In the genomic region with DNA sequence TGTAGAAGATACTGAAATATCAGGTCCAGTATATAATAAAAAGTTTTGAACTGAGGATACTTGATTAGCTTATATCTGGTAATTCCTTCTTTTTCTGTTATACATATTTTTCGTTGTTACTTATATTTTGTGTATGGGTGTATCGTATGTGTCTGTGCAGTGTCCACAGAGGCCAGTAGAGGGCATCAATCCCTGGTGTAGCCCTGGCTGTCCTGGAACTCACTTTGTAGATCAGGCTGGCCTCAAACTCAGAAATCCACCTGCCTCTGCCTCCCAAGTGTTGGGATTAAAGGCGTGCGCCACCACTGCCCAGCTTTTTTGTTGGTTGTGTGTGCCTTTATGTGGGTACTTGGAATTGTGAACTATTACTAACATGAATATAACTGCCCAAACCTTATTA, we compare ENCODE assay signal across 9 mouse cellular contexts. TPM values are rescaled to one million over a fixed set of nuclear protein-coding genes. Genes with fewer than 3 reads are reported as not detected.
DNase-seq lines count a peak whose midpoint lies in the region; ATAC-seq and TF ChIP-seq lines count a peak whose summit lies in the region.
"Had no signal": no experiment of that assay in that cellular context is flagged by ENCODE, and none has a peak within 500 bp of the region (broad histone marks: within the 10 kb centered on the region; RNA-seq: fewer than 3 reads in every experiment).

No protein-coding gene starts in this region.

- H3K4me2 ChIP-seq in intestine, embryonic 14.5 days (ENCODE audit: low read length) = no peak overlapping the region
- no peak overlapping the region for H3K4me2 ChIP-seq in intestine, embryonic 16.5 days (ENCODE audit: low read depth, low read length)
- H3K4me2 ChIP-seq in CH12.LX (ENCODE audit: insufficient read depth, low read depth, poor library complexity, severe bottlenecking) = no peak overlapping the region

- no peak for TF ChIP-seq POLR2A in CH12.LX (IDR thresholded peaks at IDR 0.05; ENCODE audit: low read depth, low read length)
- no peak for TF ChIP-seq POLR2A in brain, embryonic 14.5 days (IDR thresholded peaks at IDR 0.05; ENCODE audit: borderline replicate concordance, extremely low read depth, insufficient read depth, insufficient read length, poor library complexity, severe bottlenecking)

- H3K4me1 ChIP-seq in intestine, embryonic 14.5 days (replicated peaks; ENCODE audit: control insufficient read depth, insufficient read depth, low read length) = 0 out of 2 replicates have a peak, but pooled peaks cover 2% of the 10 kb centered on the region
- no peaks in the 10 kb centered on the region for H3K4me1 ChIP-seq in intestine, embryonic 16.5 days (ENCODE audit: control insufficient read depth, insufficient read depth, low read length)
- peaks cover 4 to 42% of the 10 kb centered on the region in 2 experiments; a peak in 2 of 4 replicates for H3K4me1 ChIP-seq in CH12.LX (ENCODE audit: control insufficient read depth in 1 of 2, insufficient read depth in 2 of 2)

- in situ Hi-C loops in CH12.LX (cut with MboI; ENCODE audit: low pct_ligation_motif_present, low pct_unique_long_range_greater_than_20kb, low sequenced_read_pairs) = no loop called here

- no peak for ATAC-seq in intestine, embryonic 14.5 days (replicated peaks; ENCODE audit: low FRiP score, low TSS enrichment, low read depth)
- ATAC-seq in intestine, embryonic 16.5 days = no peak
- ATAC-seq in neutrophil, adult 5-6 weeks (ENCODE audit: extremely low read depth, insufficient number of reproducible peaks, low FRiP score, poor library complexity, severe bottlenecking) = peak; percentile 76; the same call in 1 of the 2 replicates

- H3K36me3 ChIP-seq in intestine, embryonic 14.5 days (ENCODE audit: control insufficient read depth, insufficient read depth, low read length) = peaks cover 70% of the 10 kb centered on the region
- H3K36me3 ChIP-seq in intestine, embryonic 16.5 days (ENCODE audit: control insufficient read depth, insufficient read depth, low read length) = peaks cover 6% of the 10 kb centered on the region; the same call in 1 of the 2 replicates
- H3K36me3 ChIP-seq in CH12.LX (replicated peaks in 1 of 2; ENCODE audit: control insufficient read depth in 1 of 2, insufficient read depth in 1 of 2, low read length in 1 of 2) = peaks cover 22 to 56% of the 10 kb centered on the region in 2 experiments

- no peaks in the 10 kb centered on the region for H3K9me3 ChIP-seq in intestine, embryonic 14.5 days (ENCODE audit: control insufficient read depth, low read length)
- H3K9me3 ChIP-seq in intestine, embryonic 16.5 days (ENCODE audit: control insufficient read depth, low read length) = no peaks in the 10 kb centered on the region
- no peaks in the 10 kb centered on the region for H3K9me3 ChIP-seq in CH12.LX (replicated peaks; ENCODE audit: low read length)

- peaks cover 56% of the 10 kb centered on the region for H3K79me2 ChIP-seq in CH12.LX (replicated peaks; ENCODE audit: control insufficient read depth, extremely low read depth, insufficient read depth, poor library complexity, severe bottlenecking)

- H3K9ac ChIP-seq in intestine, embryonic 14.5 days (ENCODE audit: low read length) = no peak overlapping the region
- no peak overlapping the region for H3K9ac ChIP-seq in intestine, embryonic 16.5 days (ENCODE audit: low read depth, low read length)
- H3K9ac ChIP-seq in CH12.LX (ENCODE audit: insufficient read depth, low read depth) = no peak overlapping the region

- no peak overlapping the region for H3K4me3 ChIP-seq in intestine, embryonic 14.5 days (ENCODE audit: low read depth, low read length)
- H3K4me3 ChIP-seq in intestine, embryonic 16.5 days (ENCODE audit: low read length) = no peak overlapping the region
- no peak overlapping the region for H3K4me3 ChIP-seq in CH12.LX (replicated peaks in 1 of 3; ENCODE audit: low read depth in 2 of 3, low read length in 2 of 3, poor library complexity in 1 of 3)

- H3K27me3 ChIP-seq in intestine, embryonic 14.5 days (replicated peaks; ENCODE audit: control insufficient read depth, insufficient read depth, low read length) = no peaks in the 10 kb centered on the region
- no peaks in the 10 kb centered on the region for H3K27me3 ChIP-seq in intestine, embryonic 16.5 days (replicated peaks; ENCODE audit: control insufficient read depth, insufficient read depth, low read length)
- no peaks in the 10 kb centered on the region for H3K27me3 ChIP-seq in CH12.LX (replicated peaks)

- peak; percentile 17 for TF ChIP-seq RAD21 in CH12.LX (IDR thresholded peaks at IDR 0.05; ENCODE audit: low read depth, low read length)

- 91% methylated on average over 4 of the region's 4 CpGs for WGBS in intestine, embryonic 14.5 days
- 88% methylated on average over 4 of the region's 4 CpGs for WGBS in intestine, embryonic 16.5 days

- dilution Hi-C loops in CH12.LX (cut with MboI; ENCODE audit: extremely low pct_ligation_motif_present, extremely low pct_unique_long_range_greater_than_20kb, low sequenced_read_pairs) = no loop called here

- peak; percentile 58 for DNase-seq in intestine, embryonic 14.5 days (ENCODE audit: low spot score)
- peak; percentile 42 for DNase-seq in CH12.LX (ENCODE audit: extremely low read depth)
- DNase-seq in brain, embryonic 14.5 days (ENCODE audit: low read depth) = no peak
- no peak for DNase-seq in adrenal gland, adult 8-10 months
- DNase-seq in adrenal gland, adult 2 months = no peak
- DNase-seq in adrenal gland, postnatal 14 days = no peak
- DNase-seq: gastrocnemius, postnatal 14 days had no signal

- H3K27ac ChIP-seq in intestine, embryonic 14.5 days (ENCODE audit: low read depth) = no peak overlapping the region
- no peak overlapping the region for H3K27ac ChIP-seq in intestine, embryonic 16.5 days (ENCODE audit: low read length)
- no peak overlapping the region for H3K27ac ChIP-seq in CH12.LX (ENCODE audit: insufficient read depth, low read depth)

- TF ChIP-seq EP300 in CH12.LX (IDR thresholded peaks at IDR 0.05; ENCODE audit: low read length) = no peak

- TF ChIP-seq CTCF in CH12.LX (conservative IDR thresholded peaks at IDR 0.05 in 1 of 2, IDR thresholded peaks at IDR 0.05 in 1 of 2; ENCODE audit: low read depth in 2 of 2, low read length in 2 of 2) = peak in 1 of 2 experiments; percentile 55; a peak in 3 of 4 replicates
- TF ChIP-seq CTCF in brain, embryonic 14.5 days (IDR thresholded peaks at IDR 0.05; ENCODE audit: borderline replicate concordance, extremely low read depth, insufficient read depth, insufficient read length) = peak; percentile 22; the same call in 1 of the 2 replicates

TF ChIP-seq in CH12.LX, 34 proteins besides CTCF, POLR2A, EP300 and RAD21:
- TF ChIP-seq SMC3 (IDR thresholded peaks at IDR 0.05; ENCODE audit: low read depth, low read length) (peak; percentile 36), POLR2AphosphoS2 (IDR thresholded peaks at IDR 0.05; ENCODE audit: low read depth, low read length) (no peak)

RNA-seq across cellular contexts. Expression of a gene that starts 12.8 kb away (rescaled TPM):
- polyA plus RNA-seq in intestine, embryonic 14.5 days (2014; fragmentation: Nextera tagmentation; extraction: Ambion mirVana) = 344 and 378 TPM in 2 replicates
- polyA plus RNA-seq in intestine, embryonic 16.5 days (2015; fragmentation: Nextera tagmentation; extraction: Ambion mirVana) = 220 and 232 TPM in 2 replicates
- total RNA-seq in CH12.LX (2012; rRNA removed) (217 and 260 TPM in 2 replicates), CH12.LX (2014; rRNA removed) (410 and 422 TPM in 2 replicates)
- 514 and 537 TPM in 2 replicates for polyA plus RNA-seq in CH12.LX (2012; ENCODE audit: insufficient read length, low read depth)
- 331 and 389 TPM in 2 replicates for polyA plus RNA-seq in brain, embryonic 14.5 days (2012; rRNA removed)
- total RNA-seq in neutrophil, adult 5-6 weeks (2017) = 215 and 226 TPM in 2 replicates
- 100 to 1,000 TPM; 345 to 413 (median 410) TPM for total RNA-seq in adrenal gland, adult 8-10 months (2022)
- total RNA-seq in adrenal gland, adult 2 months (2021) = 100 to 1,000 TPM; 356 to 495 TPM
- polyA plus RNA-seq in adrenal gland, adult 2 months (2012; rRNA removed) = 224 and 272 TPM in 2 replicates
- 417 and 423 TPM in 2 replicates for total RNA-seq in adrenal gland, postnatal 14 days (2021)

RNA-seq across cellular contexts. Expression of a gene that starts 23.6 kb away (rescaled TPM):
- polyA plus RNA-seq in intestine, embryonic 14.5 days (2014; fragmentation: Nextera tagmentation; extraction: Ambion mirVana) = 39.0 and 39.3 TPM in 2 replicates
- polyA plus RNA-seq in intestine, embryonic 16.5 days (2015; fragmentation: Nextera tagmentation; extraction: Ambion mirVana) = 27.6 and 28.9 TPM in 2 replicates
- total RNA-seq in CH12.LX (2012; rRNA removed) (36.0 and 47.8 TPM in 2 replicates), CH12.LX (2014; rRNA removed) (31.0 and 36.7 TPM in 2 replicates)
- polyA plus RNA-seq in CH12.LX (2012; ENCODE audit: insufficient read length, low read depth) = 83.6 and 93.0 TPM in 2 replicates
- polyA plus RNA-seq in brain, embryonic 14.5 days (2012; rRNA removed) = 58.0 and 74.1 TPM in 2 replicates
- 42.0 and 44.6 TPM in 2 replicates for total RNA-seq in neutrophil, adult 5-6 weeks (2017)
- 10 to 100 TPM; 33.8 to 61.8 (median 48.4) TPM for total RNA-seq in adrenal gland, adult 8-10 months (2022)
- 10 to 100 TPM; 38.5 to 56.8 TPM for total RNA-seq in adrenal gland, adult 2 months (2021)
- polyA plus RNA-seq in adrenal gland, adult 2 months (2012; rRNA removed) = 43.3 and 58.2 TPM in 2 replicates
- 40.4 TPM in 2 replicates for total RNA-seq in adrenal gland, postnatal 14 days (2021)

Comparison
In these comparisons a context has a peak if more than half of its experiments do, and no peak if none do; other contexts are left out.
1. DNase-seq: peak in intestine, embryonic 14.5 days (single experiment) and CH12.LX (single experiment); none in brain, embryonic 14.5 days (single experiment), adrenal gland, adult 8-10 months (single experiment), adrenal gland, adult 2 months (single experiment) and adrenal gland, postnatal 14 days (single experiment).